ENCODE assay signal across 8 mouse cellular contexts in the genomic region with DNA sequence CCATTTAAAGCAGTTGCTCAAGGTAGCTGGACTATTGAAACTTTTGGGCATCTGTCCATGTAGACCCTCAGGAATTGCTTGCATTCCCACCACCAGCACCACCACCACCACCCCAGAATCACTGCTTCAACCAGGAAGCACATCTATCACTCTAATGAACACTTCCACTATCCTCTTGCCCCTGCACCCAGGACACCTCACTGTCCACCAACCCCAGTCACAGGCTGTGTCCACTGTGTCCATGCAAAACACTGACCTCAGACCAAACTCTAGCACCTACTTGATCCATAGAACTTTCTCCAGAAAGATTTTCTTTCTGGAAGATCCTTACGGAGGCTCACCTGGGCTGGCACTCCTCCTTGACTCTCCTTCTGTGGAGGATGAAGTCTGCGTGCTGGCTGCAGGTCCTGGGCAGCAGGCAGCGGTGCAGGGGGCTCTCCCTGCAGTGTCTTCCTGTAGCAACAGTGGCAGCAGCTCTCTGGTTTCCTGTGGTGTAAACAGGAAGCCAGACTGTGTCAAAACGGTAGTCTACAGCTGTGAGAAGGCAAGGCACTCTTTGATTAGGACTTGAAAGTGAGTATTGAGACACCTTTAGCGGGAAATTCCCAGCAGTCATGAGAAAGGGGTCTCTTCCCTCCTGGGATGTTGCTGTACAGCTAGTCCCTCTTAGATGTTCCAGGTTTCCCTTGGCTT. TPM values are rescaled to one million over a fixed set of nuclear protein-coding genes. Genes with fewer than 3 reads are reported as not detected.
DNase-seq lines count a peak whose midpoint lies in the region; ATAC-seq and TF ChIP-seq lines count a peak whose summit lies in the region.

No protein-coding gene starts in this region.

- H3K4me1 ChIP-seq in heart, postnatal 0 days (ENCODE audit: control insufficient read depth, insufficient read depth) = no peaks in the 10 kb centered on the region
- H3K4me1 ChIP-seq in liver, embryonic 13.5 days (replicated peaks) = peaks cover 4% of the 10 kb centered on the region; the same call in 1 of the 2 replicates
- no peaks in the 10 kb centered on the region for H3K4me1 ChIP-seq in midbrain, postnatal 0 days (ENCODE audit: insufficient read depth, low read length)

- peak; percentile 25 for DNase-seq in adrenal gland, adult 8-10 months
- DNase-seq in adrenal gland, adult 18-20 months (ENCODE audit: low spot score in 2 of 2) = no peak
- DNase-seq in heart, postnatal 0 days (ENCODE audit: low spot score) = peak; percentile 35
- no peak for DNase-seq in liver, embryonic 13.5 days
- DNase-seq in spleen, postnatal 10 days (ENCODE audit: low spot score in 2 of 2) = peak; percentile 36 to 73
- DNase-seq in midbrain, postnatal 0 days (ENCODE audit: low spot score) = no peak
- no peak for DNase-seq in urinary bladder, adult 18-20 months (ENCODE audit: low spot score in 2 of 2)
- DNase-seq in layer of hippocampus, adult 8-10 months (ENCODE audit: low spot score in 2 of 2) = no peak

- 41% methylated on average over 5 of the region's 5 CpGs for WGBS in heart, postnatal 0 days
- WGBS in liver, embryonic 13.5 days (ENCODE audit: insufficient replicate concordance) = 11% methylated on average over 5 of the region's 5 CpGs
- 75% methylated on average over 5 of the region's 5 CpGs for WGBS in midbrain, postnatal 0 days

- peak overlapping the region; percentile 79 for H3K27ac ChIP-seq in heart, postnatal 0 days (ENCODE audit: low read depth)
- peak overlapping the region; percentile 37; the same call in 1 of the 2 replicates for H3K27ac ChIP-seq in liver, embryonic 13.5 days
- no peak overlapping the region for H3K27ac ChIP-seq in midbrain, postnatal 0 days (ENCODE audit: low read depth, low read length)

- H3K27me3 ChIP-seq in heart, postnatal 0 days (ENCODE audit: control insufficient read depth, insufficient read depth, low read length) = no peaks in the 10 kb centered on the region
- H3K27me3 ChIP-seq in liver, embryonic 13.5 days = no peaks in the 10 kb centered on the region
- no peaks in the 10 kb centered on the region for H3K27me3 ChIP-seq in midbrain, postnatal 0 days (ENCODE audit: insufficient read depth, low read length)

- no peak for TF ChIP-seq CTCF in heart, postnatal 0 days (IDR thresholded peaks at IDR 0.05; ENCODE audit: low read depth)
- TF ChIP-seq CTCF in midbrain, postnatal 0 days (IDR thresholded peaks at IDR 0.05) = no peak

- peak overlapping the region; percentile 42; the same call in 1 of the 2 replicates for H3K4me2 ChIP-seq in heart, postnatal 0 days (ENCODE audit: low read depth, low read length)
- H3K4me2 ChIP-seq in liver, embryonic 13.5 days = peak overlapping the region; percentile 39
- no peak overlapping the region for H3K4me2 ChIP-seq in midbrain, postnatal 0 days (ENCODE audit: low read depth, low read length, poor library complexity, severe bottlenecking)

- peak; percentile 52 for ATAC-seq in heart, postnatal 0 days (ENCODE audit: insufficient read depth, low read depth)
- no peak for ATAC-seq in liver, embryonic 13.5 days (ENCODE audit: low read depth)
- no peak for ATAC-seq in midbrain, postnatal 0 days (ENCODE audit: low FRiP score)

- H3K4me3 ChIP-seq in heart, postnatal 0 days (ENCODE audit: low read depth, low read length) = peak overlapping the region; percentile 34; the same call in 1 of the 2 replicates
- H3K4me3 ChIP-seq in liver, embryonic 13.5 days (replicated peaks) = peak overlapping the region; percentile 41
- no peak overlapping the region for H3K4me3 ChIP-seq in midbrain, postnatal 0 days (ENCODE audit: low read depth, low read length)

- no peak for TF ChIP-seq EP300 in heart, postnatal 0 days (IDR thresholded peaks at IDR 0.05; ENCODE audit: low read depth)

- H3K36me3 ChIP-seq in heart, postnatal 0 days (replicated peaks; ENCODE audit: control insufficient read depth, insufficient read depth, low read length) = no peaks in the 10 kb centered on the region
- no peaks in the 10 kb centered on the region for H3K36me3 ChIP-seq in liver, embryonic 13.5 days
- H3K36me3 ChIP-seq in midbrain, postnatal 0 days (ENCODE audit: insufficient read depth, low read length) = no peaks in the 10 kb centered on the region

- H3K9ac ChIP-seq in heart, postnatal 0 days (replicated peaks; ENCODE audit: low read depth, low read length) = no peak overlapping the region; the same call in 1 of the 2 replicates
- no peak overlapping the region for H3K9ac ChIP-seq in liver, embryonic 13.5 days
- H3K9ac ChIP-seq in midbrain, postnatal 0 days (replicated peaks; ENCODE audit: low read length, poor library complexity, severe bottlenecking) = no peak overlapping the region

- no peaks in the 10 kb centered on the region; the same call in 1 of the 2 replicates for H3K9me3 ChIP-seq in heart, postnatal 0 days (replicated peaks; ENCODE audit: control insufficient read depth, low read length)
- no peaks in the 10 kb centered on the region for H3K9me3 ChIP-seq in liver, embryonic 13.5 days (replicated peaks)
- no peaks in the 10 kb centered on the region for H3K9me3 ChIP-seq in midbrain, postnatal 0 days (ENCODE audit: low read length)

RNA-seq across cellular contexts. Expression of gene Stard5, which starts 23.3 kb away (rescaled TPM):
- total RNA-seq in adrenal gland, adult 8-10 months (2022) = 10 to 100 TPM; 19.3 to 53.7 (median 29.3) TPM
- total RNA-seq in adrenal gland, adult 18-20 months (2021) = 10 to 100 TPM; 22.9 to 26.0 TPM
- 12.1 and 14.8 TPM in 2 replicates for total RNA-seq in heart, postnatal 0 days (2014; rRNA removed; ENCODE audit: low replicate concordance)
- polyA plus RNA-seq in heart, postnatal 0 days (2015; fragmentation: Nextera tagmentation; extraction: Ambion mirVana) = 20.0 and 20.6 TPM in 2 replicates
- polyA plus RNA-seq in liver, embryonic 13.5 days (2015; fragmentation: Nextera tagmentation; extraction: Ambion mirVana) = 6.6 and 8.2 TPM in 2 replicates
- 6.8 TPM in 2 replicates for total RNA-seq in midbrain, postnatal 0 days (2014; rRNA removed)
- 4.3 and 5.5 TPM in 2 replicates for polyA plus RNA-seq in midbrain, postnatal 0 days (2015; fragmentation: Nextera tagmentation; extraction: Ambion mirVana)
- total RNA-seq in layer of hippocampus, adult 8-10 months (2022) = 10 to 100 TPM; 15.7 to 21.4 (median 20.7) TPM

Comparison
In these comparisons a context has a peak if more than half of its experiments do, and no peak if none do; other contexts are left out.
1. DNase-seq: peak in adrenal gland, adult 8-10 months (single experiment), heart, postnatal 0 days (single experiment) and spleen, postnatal 10 days (2 of 2); none in adrenal gland, adult 18-20 months (0 of 2), liver, embryonic 13.5 days (single experiment), midbrain, postnatal 0 days (single experiment), urinary bladder, adult 18-20 months (0 of 2) and layer of hippocampus, adult 8-10 months (0 of 2).